Mouse (Mus musculus) erythroblast, embryonic 14.5 days (primary cell): ENCODE results near the gene Smpdl3a. TPM values are rescaled to one million over a fixed set of nuclear protein-coding genes. Genes with fewer than 3 reads are reported as not detected.

Experiments
- H3K27me3 ChIP-seq: 2 replicates; pipeline ENCODE4 v1.6.1; 2012; ENCODE audit warnings: inconsistent platforms; ENCODE audit not compliant: control insufficient read depth
- H3K36me3 ChIP-seq: 2 replicates; pipeline ENCODE4 v1.6.1; 2012; ENCODE audit warnings: mild to moderate bottlenecking, inconsistent platforms; ENCODE audit not compliant: control insufficient read depth
- H3K4me1 ChIP-seq: 2 replicates; pipeline ENCODE4 v1.6.1; 2012; ENCODE audit warnings: inconsistent platforms; ENCODE audit not compliant: control insufficient read depth
- H3K4me3 ChIP-seq: replicated peaks from 2 replicates; pipeline ENCODE3; 2012; ENCODE audit warnings: moderate library complexity, mild to moderate bottlenecking, inconsistent platforms
- H3K9me3 ChIP-seq: 2 replicates; pipeline ENCODE4 v1.6.1; 2012; ENCODE audit warnings: low read length, inconsistent platforms, mixed read lengths; ENCODE audit not compliant: control insufficient read depth
- GATA1 ChIP-seq: IDR thresholded peaks from 2 replicates; pipeline ENCODE4 v1.6.1; 2012; ENCODE audit warnings: low read length, inconsistent platforms, mixed read lengths
- TAL1 ChIP-seq: IDR thresholded peaks from 3 replicates; pipeline ENCODE4 v1.6.1; 2012; ENCODE audit warnings: low read length, inconsistent platforms, mixed read lengths
- polyA plus RNA-seq: library from polyadenylated mRNA; stranded (reverse); fragments of >175 nt; gene quantifications from 2 replicates; pipeline ENCODE4 v1.2.3, GENCODE M21; 2012

Gene Smpdl3a
- polyA plus RNA-seq, 1 experiment: 0.86 TPM

GRCm38 (mm10) chr10:57841638-57842509 is 47.7 kb downstream of the Smpdl3a start:
- no peaks in the 10 kb centered on the region for H3K36me3 ChIP-seq
- no peak overlapping the region for H3K4me3 ChIP-seq
- no peaks in the 10 kb centered on the region for H3K9me3 ChIP-seq
- no peaks in the 10 kb centered on the region for H3K4me1 ChIP-seq
- TF ChIP-seq TAL1: no peak
- TF ChIP-seq GATA1: no peak
- H3K27me3 ChIP-seq: no peaks in the 10 kb centered on the region

DNA sequence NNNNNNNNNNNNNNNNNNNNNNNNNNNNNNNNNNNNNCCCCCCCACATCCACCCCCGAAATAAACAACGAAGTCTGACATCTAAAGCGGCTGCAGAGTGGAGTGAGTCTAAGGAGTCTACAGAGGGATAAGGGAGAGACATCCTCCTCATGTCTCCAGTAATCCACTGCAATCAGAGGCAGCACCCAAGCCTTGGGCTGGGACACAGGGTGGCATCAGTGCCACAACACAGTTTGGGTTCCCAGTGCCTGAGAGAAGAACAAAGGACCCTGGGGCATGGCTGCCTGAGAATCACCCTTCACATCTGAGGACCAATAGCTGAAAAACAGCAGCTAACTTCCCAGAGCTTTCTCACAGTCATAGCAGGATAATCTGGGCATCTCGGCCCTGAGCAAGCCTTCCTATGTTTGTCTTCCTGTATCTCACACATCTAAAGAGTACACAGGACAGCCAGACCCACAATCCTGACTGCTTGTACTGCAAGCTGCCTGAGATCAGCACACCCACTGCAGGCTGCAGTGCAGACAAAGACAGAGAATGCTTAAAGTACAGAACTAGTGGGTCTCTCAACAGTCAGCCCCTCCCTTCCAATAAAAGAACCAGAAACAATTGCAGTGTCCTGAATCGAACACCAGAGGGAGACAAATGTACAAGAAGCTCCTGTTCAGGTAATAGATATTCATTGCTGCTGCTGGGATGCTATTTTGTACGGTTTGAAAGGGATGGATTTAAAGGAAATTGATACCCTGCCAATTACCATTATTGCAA is 54.0 kb downstream of the Smpdl3a start:
- H3K9me3 ChIP-seq: peaks cover 2% of the 10 kb centered on the region; the same call in 1 of the 2 replicates
- no peak for TF ChIP-seq GATA1
- TF ChIP-seq TAL1: no peak
- no peaks in the 10 kb centered on the region for H3K36me3 ChIP-seq
- H3K4me1 ChIP-seq: no peaks in the 10 kb centered on the region
- H3K4me3 ChIP-seq: no peak overlapping the region
- H3K27me3 ChIP-seq: no peaks in the 10 kb centered on the region

Other genes with a start within 250 kb of the Smpdl3a start
- gene Pkib, start 162.4 kb upstream of the Smpdl3a start, polyA plus RNA-seq: 0.01 TPM in 1 of 2 replicates, not detected in the other
- gene Fabp7, start 9.5 kb upstream of the Smpdl3a start, polyA plus RNA-seq: not detected in 2 replicates